Mouse (Mus musculus): ENCODE results near the gene Casp8ap2. TPM values are rescaled to one million over a fixed set of nuclear protein-coding genes. Genes with fewer than 3 reads are reported as not detected.

The Casp8ap2 gene
- total RNA-seq (2014; rRNA removed) (22.9 and 25.1 TPM in 2 replicates), polyA plus RNA-seq (2015; fragmentation: Nextera tagmentation; extraction: Ambion mirVana) (25.4 and 30.4 TPM in 2 replicates)

DNA sequence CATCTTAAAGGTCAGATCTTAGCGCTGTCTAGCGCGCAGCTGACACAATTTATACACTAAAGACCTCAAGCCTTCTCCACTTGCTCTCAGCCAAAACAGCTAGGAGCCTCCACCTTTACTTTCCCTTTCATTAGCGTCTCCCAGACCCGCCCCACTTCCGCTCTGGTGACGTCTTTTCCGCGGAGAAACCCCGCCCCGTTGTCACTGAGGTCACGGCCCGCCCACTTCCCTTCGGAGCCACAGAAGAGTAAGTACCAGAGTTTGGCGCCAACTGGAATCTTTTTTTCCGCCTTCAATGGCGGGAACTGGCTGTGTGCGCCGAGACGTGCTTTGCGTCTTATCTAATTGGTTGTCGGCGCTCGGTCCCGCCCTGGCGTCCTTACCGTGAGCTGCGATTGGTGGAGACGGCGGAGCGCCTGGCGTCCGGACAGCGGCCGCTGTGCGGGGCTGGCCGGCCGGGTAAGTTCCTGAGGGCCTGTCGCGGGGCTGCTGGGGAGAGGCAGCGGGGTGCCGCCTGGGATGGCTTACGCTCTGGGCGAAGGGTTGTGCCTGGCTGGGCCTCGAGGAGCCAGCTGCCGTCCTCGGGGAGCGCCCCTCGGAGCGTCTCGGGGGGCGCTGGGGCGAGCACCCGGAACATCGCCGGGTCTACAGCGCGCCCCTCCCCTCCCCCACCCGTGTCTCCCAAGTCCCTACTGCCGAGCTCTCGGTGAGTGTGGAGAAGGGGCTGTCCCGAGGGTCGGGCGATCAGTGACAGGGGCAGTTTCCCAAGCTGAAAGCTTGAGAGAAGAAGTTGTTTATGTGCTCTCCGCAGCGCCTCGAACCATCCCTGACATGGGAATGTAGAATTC, at the start of gene Casp8ap2:
Gene Casp8ap2, plus strand, starts transcription at position 418 of the 848 bp plus-strand sequence.
- Histone ChIP-seq H3K9ac (peak within 1 kb of the TSS; percentile 64), H3K4me3 (ENCODE audit: low read depth, low read length) (peak within 1 kb of the TSS; percentile 71), H3K27me3 (ENCODE audit: insufficient read depth, low read length) (no peaks in the 10 kb centered on the region), H3K4me2 (ENCODE audit: low read depth) (peak within 1 kb of the TSS; percentile 66), H3K4me1 (ENCODE audit: insufficient read depth) (peaks cover 7% of the 10 kb centered on the region; the same call in 1 of the 2 replicates), H3K36me3 (ENCODE audit: insufficient read depth) (no peaks in the 10 kb centered on the region), H3K27ac (ENCODE audit: low read depth, low read length) (peak within 1 kb of the TSS; percentile 62), H3K9me3 (ENCODE audit: low read length) (no peaks in the 10 kb centered on the region)
- peak; percentile 100 for DNase-seq
- 4% methylated on average over 67 of the region's 67 CpGs for WGBS
- TF ChIP-seq CTCF (IDR thresholded peaks at IDR 0.05; ENCODE audit: low read depth): 0 out of 2 replicates have a peak, but pooled peaks have one; percentile 12
- ATAC-seq: peak; percentile 99

DNA sequence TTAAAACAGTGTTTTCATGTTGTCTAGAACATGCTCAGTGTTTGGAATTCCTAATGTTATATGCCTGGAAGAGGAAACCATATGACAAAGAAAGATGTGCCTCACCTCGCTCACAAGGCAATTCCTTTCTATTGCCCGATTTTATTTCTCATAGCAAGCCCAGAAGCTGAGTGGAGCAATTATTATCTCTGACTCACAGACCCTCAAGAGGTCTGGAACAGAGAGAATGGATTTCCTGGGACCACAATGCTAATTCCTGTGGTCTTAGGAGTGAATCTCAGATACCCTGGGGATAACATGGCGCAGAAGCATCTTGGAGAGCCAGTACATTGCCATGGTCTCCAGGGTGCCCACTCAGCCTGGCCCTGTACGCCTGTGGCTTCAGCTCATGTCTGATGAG, 46.2 kb upstream of the Casp8ap2 start:
- Histone ChIP-seq H3K36me3 (ENCODE audit: insufficient read depth) (peaks cover 7% of the 10 kb centered on the region; the same call in 1 of the 2 replicates), H3K4me2 (ENCODE audit: low read depth) (no peak overlapping the region), H3K9me3 (ENCODE audit: low read length) (no peaks in the 10 kb centered on the region), H3K9ac (no peak overlapping the region), H3K27me3 (ENCODE audit: insufficient read depth, low read length) (no peaks in the 10 kb centered on the region), H3K4me3 (ENCODE audit: low read depth, low read length) (no peak overlapping the region), H3K4me1 (ENCODE audit: insufficient read depth) (peaks cover 14% of the 10 kb centered on the region), H3K27ac (ENCODE audit: low read depth, low read length) (peak overlapping the region; percentile 36; the same call in 1 of the 2 replicates)
- whole genome bisulfite sequencing: 67% methylated on average over 4 of the region's 4 CpGs
- DNase-seq (no peak), ATAC-seq (no peak)
- no peak for TF ChIP-seq CTCF (IDR thresholded peaks at IDR 0.05; ENCODE audit: low read depth)

DNA sequence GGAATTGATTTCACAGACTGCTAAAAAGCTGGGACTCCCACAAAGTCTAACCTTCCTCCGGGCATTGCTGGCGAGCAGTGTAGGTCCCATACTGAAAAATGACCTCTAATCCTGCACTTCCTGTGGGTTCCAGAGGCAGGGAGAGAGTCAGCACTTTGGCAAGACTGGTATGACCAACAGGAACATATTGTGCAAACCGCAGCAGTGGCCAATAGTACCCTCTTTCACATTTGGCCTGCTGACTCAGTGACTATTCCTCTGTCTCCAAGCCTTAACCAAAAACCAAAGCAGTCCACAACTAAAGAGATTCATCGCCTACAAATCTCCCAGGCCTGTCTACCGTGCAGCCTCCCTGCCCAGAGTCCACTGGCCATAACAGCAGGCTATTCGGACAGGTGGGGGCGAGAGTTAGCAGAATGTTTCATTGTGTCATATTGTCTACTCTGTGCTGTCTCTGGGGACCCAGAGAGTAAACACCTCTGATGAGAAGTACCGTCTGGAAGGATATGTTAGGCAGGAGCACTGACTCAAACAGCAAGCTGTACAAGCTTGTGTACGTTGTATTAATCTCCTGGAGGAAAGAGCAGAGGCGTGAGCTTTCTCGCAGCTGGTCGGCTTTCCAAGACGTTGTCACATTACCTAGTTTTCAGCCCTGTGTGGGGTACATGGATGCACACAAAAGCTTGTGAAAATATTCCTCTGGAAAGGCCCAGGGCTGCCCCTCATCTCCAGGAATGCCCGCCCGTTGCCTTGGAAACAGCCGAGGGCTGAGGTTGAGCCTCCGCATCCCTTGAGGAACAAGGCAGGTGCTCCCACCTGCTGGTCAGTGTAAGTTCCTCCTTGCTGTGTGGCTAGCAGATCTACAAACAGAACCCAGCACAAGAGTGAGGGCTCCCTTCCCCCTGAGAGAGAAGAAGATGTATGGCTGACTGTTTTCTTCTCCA, 45.0 kb upstream of the Casp8ap2 start:
- DNase-seq (peak; percentile 50), ATAC-seq (peak; percentile 61)
- Histone ChIP-seq H3K27ac (ENCODE audit: low read depth, low read length) (peak overlapping the region; percentile 45), H3K36me3 (ENCODE audit: insufficient read depth) (no peaks in the 10 kb centered on the region), H3K9me3 (ENCODE audit: low read length) (no peaks in the 10 kb centered on the region), H3K4me2 (ENCODE audit: low read depth) (peak overlapping the region; percentile 2; the same call in 1 of the 2 replicates), H3K4me1 (ENCODE audit: insufficient read depth) (peaks cover 14% of the 10 kb centered on the region), H3K4me3 (ENCODE audit: low read depth, low read length) (no peak overlapping the region), H3K9ac (peak overlapping the region; percentile 31), H3K27me3 (ENCODE audit: insufficient read depth, low read length) (no peaks in the 10 kb centered on the region)
- 36% methylated on average over 17 of the region's 17 CpGs for WGBS
- TF ChIP-seq CTCF (IDR thresholded peaks at IDR 0.05; ENCODE audit: low read depth): peak; percentile 48

DNA sequence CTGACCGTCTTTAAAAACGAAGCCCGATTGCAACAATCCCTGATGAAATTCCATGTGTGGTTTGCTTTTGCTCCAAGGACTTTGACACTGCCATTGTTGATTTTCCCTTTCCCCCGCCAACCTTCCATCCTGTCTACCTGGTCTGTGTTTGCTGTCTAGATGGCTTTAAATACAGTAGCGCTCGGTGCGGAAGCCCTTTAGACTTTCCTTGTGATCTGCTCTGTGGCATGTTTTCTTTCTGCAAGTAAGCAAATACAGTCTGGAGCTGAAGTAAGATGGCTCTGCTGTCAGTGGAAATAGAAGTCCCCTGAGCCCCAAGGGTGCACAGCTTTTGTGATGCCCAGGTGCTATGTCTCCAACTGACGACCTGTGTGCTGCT, 44.3 kb upstream of the Casp8ap2 start:
- Histone ChIP-seq H3K4me3 (ENCODE audit: low read depth, low read length) (no peak overlapping the region), H3K27me3 (ENCODE audit: insufficient read depth, low read length) (no peaks in the 10 kb centered on the region), H3K4me2 (ENCODE audit: low read depth) (no peak overlapping the region), H3K9me3 (ENCODE audit: low read length) (no peaks in the 10 kb centered on the region), H3K36me3 (ENCODE audit: insufficient read depth) (no peaks in the 10 kb centered on the region), H3K4me1 (ENCODE audit: insufficient read depth) (peaks cover 14% of the 10 kb centered on the region), H3K27ac (ENCODE audit: low read depth, low read length) (peak overlapping the region; percentile 45; the same call in 1 of the 2 replicates), H3K9ac (0 out of 2 replicates have a peak overlapping the region, but pooled peaks have one; percentile 31)
- DNase-seq (no peak), ATAC-seq (no peak)
- TF ChIP-seq CTCF (IDR thresholded peaks at IDR 0.05; ENCODE audit: low read depth): no peak
- 59% methylated on average over 8 of the region's 8 CpGs for WGBS

DNA sequence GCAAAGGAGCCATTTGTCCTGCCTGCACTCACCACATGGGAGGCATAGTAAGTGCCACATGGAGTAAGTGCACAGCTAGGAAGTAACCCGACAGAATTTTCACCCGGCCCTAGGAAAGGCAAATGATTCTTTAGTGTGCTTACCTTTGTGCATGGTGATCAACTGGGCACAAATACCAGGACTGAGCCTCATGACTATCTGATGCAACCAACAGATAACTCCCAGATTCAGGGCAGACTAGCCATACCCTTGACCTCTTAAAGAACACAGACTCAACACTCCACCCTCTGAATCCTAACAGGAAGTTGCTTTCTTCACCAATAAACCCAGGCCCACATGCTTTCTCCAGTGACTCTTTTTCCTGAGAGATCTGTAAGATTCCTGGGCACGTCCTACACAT, 43.8 kb upstream of the Casp8ap2 start:
- Histone ChIP-seq H3K4me3 (ENCODE audit: low read depth, low read length) (no peak overlapping the region), H3K36me3 (ENCODE audit: insufficient read depth) (0 out of 2 replicates have a peak, but pooled peaks cover under 1% of the 10 kb centered on the region), H3K4me2 (ENCODE audit: low read depth) (no peak overlapping the region), H3K9ac (no peak overlapping the region), H3K9me3 (ENCODE audit: low read length) (no peaks in the 10 kb centered on the region), H3K4me1 (ENCODE audit: insufficient read depth) (peaks cover 14% of the 10 kb centered on the region), H3K27me3 (ENCODE audit: insufficient read depth, low read length) (no peaks in the 10 kb centered on the region), H3K27ac (ENCODE audit: low read depth, low read length) (no peak overlapping the region)
- no peak for TF ChIP-seq CTCF (IDR thresholded peaks at IDR 0.05; ENCODE audit: low read depth)
- no peak for ATAC-seq
- 61% methylated on average over 3 of the region's 3 CpGs for WGBS
- no peak for DNase-seq

DNA sequence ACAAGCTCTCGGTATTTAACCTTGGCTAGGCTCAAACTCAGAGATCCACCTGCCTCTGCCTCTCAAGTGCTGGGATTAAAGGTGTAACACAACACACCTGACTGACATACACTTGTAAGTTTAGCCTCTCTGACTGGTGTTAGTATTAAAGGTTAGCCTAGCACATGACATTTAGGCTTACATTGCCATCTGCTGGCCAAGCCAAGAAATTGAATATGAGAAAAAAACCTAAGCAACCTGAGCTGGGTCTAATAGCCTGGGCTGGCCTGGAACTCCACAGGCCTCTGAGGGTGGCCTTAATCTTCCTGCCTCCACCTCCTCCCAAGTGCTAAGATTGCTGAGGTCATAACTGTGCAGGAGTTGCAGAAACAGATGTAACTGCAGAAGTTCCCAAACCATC, 43.1 kb upstream of the Casp8ap2 start:
- WGBS: 60% methylated on average over 1 of the region's 1 CpGs
- peak; percentile 83 for TF ChIP-seq CTCF (IDR thresholded peaks at IDR 0.05; ENCODE audit: low read depth)
- H3K27ac ChIP-seq (ENCODE audit: low read depth, low read length): no peak overlapping the region
- peak; percentile 71 for DNase-seq
- no peak overlapping the region for H3K4me3 ChIP-seq (ENCODE audit: low read depth, low read length)
- no peak overlapping the region for H3K4me2 ChIP-seq (ENCODE audit: low read depth)
- H3K4me1 ChIP-seq (ENCODE audit: insufficient read depth): peaks cover 14% of the 10 kb centered on the region
- ATAC-seq: peak; percentile 59
- no peak overlapping the region for H3K9ac ChIP-seq
- H3K9me3 ChIP-seq (ENCODE audit: low read length): no peaks in the 10 kb centered on the region
- H3K36me3 ChIP-seq (ENCODE audit: insufficient read depth): 0 out of 2 replicates have a peak, but pooled peaks cover 4% of the 10 kb centered on the region
- no peaks in the 10 kb centered on the region for H3K27me3 ChIP-seq (ENCODE audit: insufficient read depth, low read length)

Data from forebrain, postnatal 0 days (tissue).